Mouse (Mus musculus) thymus, adult 2 months (tissue): ENCODE data around the gene Smad3. TPM values are rescaled to one million over a fixed set of nuclear protein-coding genes. Genes with fewer than 3 reads are reported as not detected.

ENCODE experiments used
- DNase-seq: peaks from one replicate; pipeline ENCODE4 v3.0.0; 2021
- H3K27ac ChIP-seq: fragments of 200-500 bp; 2 replicates; pipeline ENCODE4 v1.5.1; 2012; ENCODE audit warnings: low read length, control low read depth; ENCODE audit not compliant: control insufficient read depth, insufficient read depth
- H3K27me3 ChIP-seq: fragments of 200-500 bp; 2 replicates; pipeline ENCODE4 v1.6.1; 2012; ENCODE audit warnings: mild to moderate bottlenecking, low read length, moderate library complexity, mixed read lengths; ENCODE audit not compliant: control insufficient read depth, insufficient read depth
- H3K36me3 ChIP-seq: fragments of 200-500 bp; 2 replicates; pipeline ENCODE4 v1.6.1; 2012; ENCODE audit warnings: mild to moderate bottlenecking, low read length, moderate library complexity; ENCODE audit not compliant: control insufficient read depth, insufficient read depth
- H3K4me1 ChIP-seq: fragments of 200-500 bp; replicated peaks from 2 replicates; pipeline ENCODE4 v1.6.1; 2012; ENCODE audit warnings: low read length; ENCODE audit not compliant: control insufficient read depth, insufficient read depth
- H3K4me3 ChIP-seq: fragments of 200-500 bp; 2 replicates; pipeline ENCODE4 v1.5.1; 2012; ENCODE audit warnings: mild to moderate bottlenecking, low read length, control low read depth, moderate library complexity; ENCODE audit not compliant: control insufficient read depth, insufficient read depth
- CTCF ChIP-seq: fragments of 200-500 bp; IDR thresholded peaks from 2 replicates; pipeline ENCODE4 v1.5.1; 2012; ENCODE audit warnings: mild to moderate bottlenecking, control low read depth, low read length, moderate library complexity, borderline replicate concordance; ENCODE audit not compliant: control insufficient read depth, poor library complexity, insufficient read depth; ENCODE audit errors: extremely low read depth
- POLR2A ChIP-seq: fragments of 200-500 bp; IDR thresholded peaks from 2 replicates; pipeline ENCODE4 v1.6.1; 2012; ENCODE audit warnings: mild to moderate bottlenecking, low read length, control low read depth, moderate library complexity; ENCODE audit not compliant: control insufficient read depth, poor library complexity, insufficient read depth; ENCODE audit errors: extremely low read depth
- WGBS: fragments of 180-500 bp; shearing (Covaris S2); methylation state at CpG from one replicate; pipeline ENCODE4 v1.1.7; 2018; 5-methylcytosine and 5-hydroxymethylcytosine counted together
- polyA plus RNA-seq: library from polyadenylated mRNA; depleted of rRNA; stranded (reverse); fragments of >200 nt; gene quantifications from 2 replicates; pipeline ENCODE4 v1.2.3, GENCODE M21; 2012

Smad3 gene
- polyA plus RNA-seq, 1 experiment = 63.4 TPM

DNA sequence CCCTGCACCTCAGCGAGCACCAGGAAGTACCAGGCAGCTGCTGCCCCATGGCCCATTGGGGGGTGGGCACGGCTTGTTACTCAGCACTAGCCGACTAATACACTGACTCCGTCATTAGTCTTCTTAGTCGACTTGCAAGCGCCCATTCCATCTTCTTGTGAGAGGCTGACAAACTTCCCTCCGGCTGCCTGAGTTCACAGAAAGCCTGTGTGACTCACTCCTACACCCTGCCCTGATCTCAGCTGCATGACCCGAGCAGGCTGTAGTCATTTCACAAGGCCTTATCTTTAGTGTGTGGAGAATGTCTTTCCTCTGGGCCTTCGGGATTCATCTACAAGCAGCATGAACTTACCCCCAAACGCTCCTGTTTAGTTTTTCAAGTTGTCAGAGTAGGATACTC lies 83.2 kb downstream of the Smad3 start:
- DNase-seq = no peak
- TF ChIP-seq POLR2A (no peak), CTCF (no peak)
- Histone ChIP-seq H3K36me3 (no peaks in the 10 kb centered on the region), H3K27ac (no peak overlapping the region), H3K4me3 (no peak overlapping the region), H3K4me1 (peaks cover 10% of the 10 kb centered on the region; the same call in 1 of the 2 replicates), H3K27me3 (no peaks in the 10 kb centered on the region)
- 88% methylated on average over 10 of the region's 10 CpGs for WGBS

DNA sequence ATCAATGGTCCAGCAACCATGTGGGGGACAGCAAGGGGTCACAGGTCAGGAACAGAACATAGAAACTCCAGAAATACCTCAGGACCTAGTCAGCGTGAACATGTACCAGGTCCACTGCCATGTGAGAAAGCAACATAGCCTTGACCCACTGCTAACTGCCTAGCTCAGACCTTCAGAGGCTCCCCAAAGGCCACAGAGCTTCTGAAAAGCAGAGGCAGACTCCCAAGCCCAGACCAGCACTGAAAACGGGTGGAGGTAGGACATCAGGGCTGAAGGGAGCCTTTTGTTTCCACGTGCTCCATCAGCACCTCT lies 84.3 kb downstream of the Smad3 start:
- Histone ChIP-seq H3K4me1 (peaks cover 9% of the 10 kb centered on the region; the same call in 1 of the 2 replicates), H3K27me3 (no peaks in the 10 kb centered on the region), H3K36me3 (no peaks in the 10 kb centered on the region), H3K4me3 (no peak overlapping the region), H3K27ac (no peak overlapping the region)
- no peak for DNase-seq
- WGBS = 74% methylated on average over 3 of the region's 3 CpGs
- TF ChIP-seq CTCF (no peak), POLR2A (no peak)

DNA sequence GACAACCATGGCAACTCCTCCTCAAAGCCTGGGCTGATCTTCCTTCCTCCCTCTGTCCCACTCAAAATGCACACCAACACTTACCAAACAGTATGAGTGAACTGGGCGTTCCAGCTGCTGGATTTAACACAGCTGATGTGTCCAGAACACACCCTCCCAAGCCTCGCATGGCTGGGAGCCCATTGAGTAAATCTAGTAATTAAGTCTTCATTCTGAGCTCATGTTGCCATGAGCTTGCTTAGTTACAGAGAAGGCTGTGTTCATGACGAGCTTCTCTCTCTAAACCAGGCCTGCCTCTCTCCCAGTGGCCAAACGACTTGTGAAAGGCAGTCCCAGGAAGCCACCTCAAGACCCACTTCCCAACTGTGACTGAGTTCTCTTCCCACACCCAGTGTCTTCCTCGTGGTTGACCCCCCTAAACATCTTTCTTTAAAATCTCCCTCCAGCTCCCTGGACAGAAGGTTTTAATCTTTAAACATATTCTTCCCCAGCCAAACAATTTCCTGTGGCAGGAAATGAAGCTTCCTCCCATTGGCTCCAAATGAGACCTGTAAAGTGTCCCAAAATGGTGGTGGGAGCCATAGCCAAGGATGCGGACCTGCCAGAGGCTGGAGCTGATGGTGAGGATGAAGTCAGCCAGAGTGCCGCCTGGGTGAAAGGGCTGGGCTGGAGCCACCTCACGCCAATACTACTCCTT lies 84.8 kb downstream of the Smad3 start:
- Histone ChIP-seq H3K27me3 (no peaks in the 10 kb centered on the region), H3K27ac (no peak overlapping the region), H3K4me1 (peaks cover 6% of the 10 kb centered on the region; the same call in 1 of the 2 replicates), H3K4me3 (no peak overlapping the region), H3K36me3 (no peaks in the 10 kb centered on the region)
- no peak for DNase-seq
- TF ChIP-seq CTCF (no peak), POLR2A (no peak)
- WGBS = 59% methylated on average over 8 of the region's 8 CpGs

DNA sequence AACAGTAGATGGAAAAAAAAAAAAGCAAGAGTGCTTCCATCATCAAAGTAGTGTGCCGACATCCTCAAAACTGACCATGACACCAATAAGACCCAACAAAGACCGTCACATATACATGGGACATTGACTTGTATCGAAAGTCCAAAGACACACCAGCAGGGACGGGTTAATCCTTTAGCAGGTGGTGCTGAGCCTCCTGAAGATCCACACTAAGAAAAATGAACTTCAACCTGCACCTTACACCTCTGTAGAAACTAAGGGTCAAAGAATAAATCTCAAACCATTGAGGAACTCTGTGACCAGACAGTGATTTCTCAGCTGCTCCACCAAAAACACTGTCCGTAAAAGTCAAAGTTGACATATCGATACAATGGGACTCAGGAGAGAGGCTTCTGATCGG lies 88.0 kb downstream of the Smad3 start:
- H3K4me1 ChIP-seq = peaks cover 6% of the 10 kb centered on the region; the same call in 1 of the 2 replicates
- DNase-seq = no peak

DNA sequence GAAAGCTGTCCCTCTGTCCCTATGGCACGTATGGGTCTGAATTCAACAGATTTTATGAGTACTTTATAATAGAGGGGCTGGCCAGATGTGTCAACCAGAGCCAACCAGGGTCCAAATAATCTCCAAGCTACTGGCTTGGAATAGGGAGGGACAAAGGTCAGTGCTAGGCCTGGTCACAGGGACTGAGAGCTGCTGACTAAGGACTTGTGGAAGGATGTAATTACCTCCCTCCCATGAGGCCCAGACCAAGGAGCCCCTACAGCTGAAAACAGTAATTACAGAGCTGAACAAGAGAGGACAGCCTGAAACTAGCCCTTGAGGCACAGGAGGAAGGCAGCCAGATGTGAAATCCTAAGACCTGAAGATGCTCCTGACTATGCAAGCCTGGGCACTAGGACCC lies 89.2 kb downstream of the Smad3 start:
- DNase-seq = no peak
- 97% methylated on average over 1 of the region's 1 CpGs for WGBS
- Histone ChIP-seq H3K4me3 (no peak overlapping the region), H3K36me3 (no peaks in the 10 kb centered on the region; the same call in 1 of the 2 replicates), H3K27ac (no peak overlapping the region), H3K27me3 (no peaks in the 10 kb centered on the region), H3K4me1 (peaks cover 6% of the 10 kb centered on the region; the same call in 1 of the 2 replicates)
- TF ChIP-seq CTCF (no peak), POLR2A (no peak)

More for the DNA sequence above, 88.0 kb downstream of the Smad3 start:
- no peak overlapping the region for H3K4me3 ChIP-seq
- WGBS = 95% methylated on average over 7 of the region's 7 CpGs
- H3K27ac ChIP-seq = no peak overlapping the region
- no peaks in the 10 kb centered on the region for H3K27me3 ChIP-seq
- no peaks in the 10 kb centered on the region; the same call in 1 of the 2 replicates for H3K36me3 ChIP-seq
- TF ChIP-seq POLR2A (no peak), CTCF (no peak)

DNA sequence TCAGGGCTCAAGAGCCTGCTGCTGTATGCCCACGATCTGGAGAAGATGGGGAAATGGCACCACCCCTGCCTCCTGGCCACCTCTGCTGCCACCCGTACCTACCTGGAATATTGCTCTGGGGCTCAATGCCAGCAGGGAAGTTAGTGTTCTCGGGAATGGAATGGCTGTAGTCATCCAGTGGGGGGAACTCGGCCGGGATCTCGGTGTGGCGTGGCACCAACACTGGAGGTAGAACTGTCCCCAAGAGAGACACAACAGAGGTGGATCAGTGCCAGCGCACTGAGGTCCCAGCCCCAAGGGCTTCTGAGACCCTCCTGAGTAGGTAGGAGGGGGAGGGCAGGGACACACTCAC lies 90.4 kb downstream of the Smad3 start:
- Histone ChIP-seq H3K27ac (no peak overlapping the region), H3K4me3 (no peak overlapping the region), H3K27me3 (no peaks in the 10 kb centered on the region), H3K36me3 (no peaks in the 10 kb centered on the region; the same call in 1 of the 2 replicates), H3K4me1 (no peaks in the 10 kb centered on the region; the same call in 1 of the 2 replicates)
- WGBS = 93% methylated on average over 8 of the region's 8 CpGs
- no peak for DNase-seq
- TF ChIP-seq POLR2A = no peak
- no peak for TF ChIP-seq CTCF

DNA sequence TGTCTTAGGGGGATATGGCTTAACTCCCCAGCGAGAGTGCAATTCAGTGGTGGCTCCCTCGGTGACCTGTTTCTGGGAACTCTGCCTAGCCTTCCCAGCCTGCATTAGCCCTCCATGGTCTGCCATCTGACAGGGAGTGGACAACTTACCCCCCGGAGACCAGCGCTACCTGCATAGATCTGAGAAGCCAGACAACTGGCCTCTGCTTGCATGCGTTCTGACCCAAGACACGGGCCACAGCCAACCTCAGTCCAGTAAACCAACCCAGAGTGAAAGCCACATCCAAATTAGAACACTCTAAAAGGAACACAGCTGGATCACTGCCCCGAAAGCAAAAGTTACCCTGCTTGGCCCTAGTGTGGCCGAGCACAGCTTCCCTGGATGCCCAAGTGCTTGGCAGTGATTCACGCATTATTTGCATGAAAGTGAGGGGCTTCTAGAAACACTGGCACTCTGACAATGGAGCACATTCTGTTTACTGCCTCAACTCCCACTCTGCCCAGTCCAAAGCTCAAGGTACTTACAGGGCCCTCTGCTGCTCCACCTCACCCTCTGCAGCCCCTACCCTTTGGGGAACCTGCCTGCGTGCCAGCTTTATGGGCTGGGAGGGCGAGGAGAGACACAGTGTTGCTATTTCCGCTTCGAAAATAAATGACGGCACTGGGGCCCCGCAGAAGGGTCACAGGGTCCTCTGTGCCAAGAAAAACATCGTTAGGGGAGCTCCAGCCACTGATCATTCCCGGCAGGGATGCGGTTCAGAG lies 91.0 kb downstream of the Smad3 start:
- WGBS = 93% methylated on average over 18 of the region's 18 CpGs
- H3K27me3 ChIP-seq = no peaks in the 10 kb centered on the region
- DNase-seq = no peak
- H3K27ac ChIP-seq = no peak overlapping the region
- H3K4me3 ChIP-seq = no peak overlapping the region
- TF ChIP-seq CTCF = no peak
- no peak for TF ChIP-seq POLR2A
- H3K36me3 ChIP-seq = no peaks in the 10 kb centered on the region; the same call in 1 of the 2 replicates
- no peaks in the 10 kb centered on the region; the same call in 1 of the 2 replicates for H3K4me1 ChIP-seq
